Mouse (Mus musculus) erythroblast, embryonic 14.5 days (primary cell): ENCODE data around the gene Ntrk2. TPM values are rescaled to one million over a fixed set of nuclear protein-coding genes. Genes with fewer than 3 reads are reported as not detected.

Experiments used
- H3K27me3 ChIP-seq: 2 replicates; pipeline ENCODE4 v1.6.1; 2012; ENCODE audit warnings: inconsistent platforms; ENCODE audit not compliant: control insufficient read depth
- H3K36me3 ChIP-seq: 2 replicates; pipeline ENCODE4 v1.6.1; 2012; ENCODE audit warnings: mild to moderate bottlenecking, inconsistent platforms; ENCODE audit not compliant: control insufficient read depth
- H3K4me1 ChIP-seq: 2 replicates; pipeline ENCODE4 v1.6.1; 2012; ENCODE audit warnings: inconsistent platforms; ENCODE audit not compliant: control insufficient read depth
- H3K4me3 ChIP-seq: replicated peaks from 2 replicates; pipeline ENCODE3; 2012; ENCODE audit warnings: moderate library complexity, mild to moderate bottlenecking, inconsistent platforms
- H3K9me3 ChIP-seq: 2 replicates; pipeline ENCODE4 v1.6.1; 2012; ENCODE audit warnings: low read length, inconsistent platforms, mixed read lengths; ENCODE audit not compliant: control insufficient read depth
- GATA1 ChIP-seq: IDR thresholded peaks from 2 replicates; pipeline ENCODE4 v1.6.1; 2012; ENCODE audit warnings: low read length, inconsistent platforms, mixed read lengths
- TAL1 ChIP-seq: IDR thresholded peaks from 3 replicates; pipeline ENCODE4 v1.6.1; 2012; ENCODE audit warnings: low read length, inconsistent platforms, mixed read lengths
- polyA plus RNA-seq: library from polyadenylated mRNA; stranded (reverse); fragments of >175 nt; gene quantifications from 2 replicates; pipeline ENCODE4 v1.2.3, GENCODE M21; 2012

Gene Ntrk2
- polyA plus RNA-seq, 1 experiment: not detected

GRCm38 (mm10) chr13:58805833-58806232, 536 bp upstream of the Ntrk2 start:
- Histone ChIP-seq H3K27me3 (peaks cover 49% of the 10 kb centered on the region), H3K9me3 (peaks cover 9% of the 10 kb centered on the region), H3K36me3 (no peaks in the 10 kb centered on the region), H3K4me1 (no peaks in the 10 kb centered on the region), H3K4me3 (no peak overlapping the region)
- TF ChIP-seq TAL1 (no peak), GATA1 (no peak)

- no peak for TF ChIP-seq TAL1
- no peak for TF ChIP-seq GATA1
- Histone ChIP-seq H3K27me3 (peaks cover 49% of the 10 kb centered on the region), H3K4me1 (no peaks in the 10 kb centered on the region), H3K36me3 (no peaks in the 10 kb centered on the region), H3K4me3 (no peak overlapping the region), H3K9me3 (peaks cover 9% of the 10 kb centered on the region)
Measured at GRCm38 (mm10) chr13:58806896-58807628, 693 bp downstream of the Ntrk2 start.

DNA sequence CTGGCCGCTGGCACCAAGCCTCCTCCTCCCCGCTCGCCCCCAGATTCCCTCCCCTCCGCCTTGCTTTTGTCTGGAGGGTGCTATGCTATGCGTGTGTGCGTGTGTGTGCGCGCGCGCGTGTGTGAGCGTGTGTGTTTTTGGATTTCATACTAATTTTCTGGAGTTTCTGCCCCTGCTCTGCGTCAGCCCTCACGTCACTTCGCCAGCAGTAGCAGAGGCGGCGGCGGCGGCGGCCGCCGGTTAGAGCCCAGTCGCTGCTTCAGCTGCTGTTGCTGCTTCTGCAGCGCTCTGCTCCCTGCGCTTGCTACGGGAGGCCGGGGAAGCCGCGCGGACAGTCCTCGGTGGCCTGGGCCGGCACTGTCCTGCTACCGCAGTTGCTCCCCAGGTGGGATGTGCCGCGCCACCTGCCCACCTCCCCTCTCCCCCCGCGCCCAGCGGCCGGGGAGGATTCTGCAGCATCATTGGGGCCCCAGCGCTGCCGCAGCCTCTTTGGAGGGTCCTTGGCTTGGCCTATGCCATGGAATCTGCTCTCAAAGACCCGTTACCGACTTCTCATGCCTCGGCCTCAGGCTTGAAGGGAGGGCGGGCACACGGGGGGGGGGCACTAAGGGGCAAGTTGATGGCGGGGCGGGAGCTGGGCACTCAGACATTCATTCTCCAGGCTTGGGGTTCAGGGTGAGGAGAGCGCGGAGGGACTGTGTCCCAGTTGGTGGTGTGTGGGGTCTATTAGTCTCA, 1.4 kb downstream of the Ntrk2 start:
- Histone ChIP-seq H3K4me3 (no peak overlapping the region), H3K27me3 (peaks cover 49% of the 10 kb centered on the region), H3K36me3 (no peaks in the 10 kb centered on the region), H3K4me1 (no peaks in the 10 kb centered on the region), H3K9me3 (peaks cover 7% of the 10 kb centered on the region)
- TF ChIP-seq TAL1: no peak
- TF ChIP-seq GATA1: no peak

DNA sequence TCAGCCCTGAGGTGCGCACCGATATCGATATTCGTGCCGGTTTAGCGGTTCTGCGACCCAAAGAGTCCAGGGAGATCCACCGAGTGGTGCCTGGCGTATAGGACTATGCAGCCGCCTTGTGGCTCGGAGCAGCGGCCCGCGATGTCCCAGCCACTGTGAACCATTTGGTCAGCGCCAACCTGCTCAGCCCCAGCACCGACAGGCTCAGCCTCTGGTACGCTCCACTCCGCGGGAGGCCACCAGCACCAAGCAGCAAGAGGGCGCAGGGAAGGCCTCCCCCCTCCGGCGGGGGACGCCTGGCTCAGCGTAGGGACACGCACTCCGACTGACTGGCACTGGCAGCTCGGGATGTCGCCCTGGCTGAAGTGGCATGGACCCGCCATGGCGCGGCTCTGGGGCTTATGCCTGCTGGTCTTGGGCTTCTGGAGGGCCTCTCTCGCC, 2.0 kb downstream of the Ntrk2 start:
- TF ChIP-seq GATA1 (no peak), TAL1 (no peak)
- no peaks in the 10 kb centered on the region for H3K4me1 ChIP-seq
- H3K36me3 ChIP-seq: no peaks in the 10 kb centered on the region
- H3K27me3 ChIP-seq: peaks cover 49% of the 10 kb centered on the region
- H3K4me3 ChIP-seq: no peak overlapping the region
- peaks cover 3% of the 10 kb centered on the region for H3K9me3 ChIP-seq

DNA sequence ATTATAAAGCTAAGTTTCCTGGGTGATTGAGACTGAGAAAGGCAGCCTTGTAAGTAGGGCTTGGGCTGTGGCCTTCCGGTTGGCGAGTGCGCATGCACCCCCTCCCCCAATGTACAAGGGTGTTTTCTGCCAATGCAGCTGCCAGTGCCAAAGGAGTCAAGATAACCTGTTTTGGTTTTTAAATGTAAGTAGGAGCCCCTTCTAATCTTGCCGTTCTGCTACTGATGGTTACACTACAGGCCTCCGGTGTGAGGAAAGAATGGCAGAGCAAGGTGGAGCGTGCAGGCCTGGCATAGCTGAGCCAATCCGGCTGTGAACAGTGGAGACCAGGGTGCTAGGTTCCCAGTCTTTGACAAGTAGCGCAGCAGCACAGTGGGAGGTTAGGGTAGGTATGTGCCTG, 3.6 kb downstream of the Ntrk2 start:
- Histone ChIP-seq H3K36me3 (no peaks in the 10 kb centered on the region), H3K4me3 (no peak overlapping the region), H3K27me3 (peaks cover 49% of the 10 kb centered on the region), H3K9me3 (no peaks in the 10 kb centered on the region; the same call in 1 of the 2 replicates), H3K4me1 (no peaks in the 10 kb centered on the region)
- no peak for TF ChIP-seq TAL1
- no peak for TF ChIP-seq GATA1

GRCm38 (mm10) chr13:58824752-58825151, 18.4 kb downstream of the Ntrk2 start:
- Histone ChIP-seq H3K9me3 (peaks cover 34% of the 10 kb centered on the region), H3K4me3 (no peak overlapping the region), H3K36me3 (no peaks in the 10 kb centered on the region), H3K27me3 (no peaks in the 10 kb centered on the region), H3K4me1 (no peaks in the 10 kb centered on the region)
- TF ChIP-seq GATA1 (no peak), TAL1 (no peak)

GRCm38 (mm10) chr13:58826356-58827197, 20.2 kb downstream of the Ntrk2 start:
- Histone ChIP-seq H3K9me3 (peaks cover 25% of the 10 kb centered on the region), H3K27me3 (no peaks in the 10 kb centered on the region), H3K36me3 (no peaks in the 10 kb centered on the region), H3K4me3 (no peak overlapping the region), H3K4me1 (no peaks in the 10 kb centered on the region)
- TF ChIP-seq GATA1 (no peak), TAL1 (no peak)

DNA sequence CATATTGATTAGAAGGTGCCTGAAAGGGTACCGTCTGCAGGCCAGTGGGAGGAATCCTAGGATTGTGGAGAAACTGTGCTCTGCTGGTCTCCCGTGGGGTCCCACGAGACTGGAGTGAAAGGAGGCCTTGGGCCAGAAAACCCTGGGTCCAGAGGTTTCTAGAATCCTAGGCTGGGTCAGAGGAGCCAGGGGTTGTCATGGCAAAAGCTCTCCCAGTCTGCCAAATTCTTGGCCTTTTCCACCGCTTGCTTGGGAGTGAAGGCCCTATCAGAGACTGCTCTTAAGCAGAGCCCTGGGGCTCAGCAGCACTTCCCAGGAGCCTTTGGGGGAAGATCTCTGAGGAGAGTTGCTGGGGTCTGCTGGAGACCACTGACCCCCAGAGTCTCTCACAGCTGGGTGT, 25.6 kb downstream of the Ntrk2 start:
- peaks cover 16% of the 10 kb centered on the region for H3K9me3 ChIP-seq
- no peaks in the 10 kb centered on the region for H3K36me3 ChIP-seq
- TF ChIP-seq TAL1 (no peak), GATA1 (no peak)
- H3K4me1 ChIP-seq: no peaks in the 10 kb centered on the region
- no peak overlapping the region for H3K4me3 ChIP-seq
- H3K27me3 ChIP-seq: no peaks in the 10 kb centered on the region

GRCm38 (mm10) chr13:58834726-58835125, 28.4 kb downstream of the Ntrk2 start:
- no peaks in the 10 kb centered on the region for H3K27me3 ChIP-seq
- TF ChIP-seq TAL1 (no peak), GATA1 (no peak)
- H3K4me1 ChIP-seq: no peaks in the 10 kb centered on the region
- no peaks in the 10 kb centered on the region for H3K36me3 ChIP-seq
- H3K9me3 ChIP-seq: peaks cover 10% of the 10 kb centered on the region
- no peak overlapping the region for H3K4me3 ChIP-seq
